Comparison of ENCODE assay signal across 27 mouse cellular contexts in the genomic region with DNA sequence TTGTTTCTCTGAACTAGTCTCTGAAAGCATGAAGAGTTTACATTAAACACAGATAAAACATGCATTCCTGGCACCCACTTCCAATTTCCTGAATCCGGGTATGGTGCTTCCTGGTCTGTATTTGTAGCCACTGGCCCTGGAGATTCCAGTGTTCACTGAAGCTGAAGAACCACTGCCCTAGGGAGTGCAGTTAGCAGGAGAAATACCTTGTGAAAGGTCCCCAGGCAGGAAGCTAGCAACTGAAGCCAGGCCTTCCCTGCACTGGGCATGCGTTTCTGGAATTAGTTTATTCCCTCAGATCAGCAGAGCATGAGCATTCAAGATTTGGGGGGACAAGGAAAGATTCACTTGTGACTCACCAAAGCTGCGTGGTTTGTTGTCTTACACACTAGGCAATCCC. TPM values are rescaled to one million over a fixed set of nuclear protein-coding genes. Genes with fewer than 3 reads are reported as not detected.
DNase-seq lines count a peak whose midpoint lies in the region; ATAC-seq lines count a peak whose summit lies in the region.
"Had no signal": no experiment of that assay in that cellular context is flagged by ENCODE, and none has a peak within 500 bp of the region (broad histone marks: within the 10 kb centered on the region; RNA-seq: fewer than 3 reads in every experiment).

No protein-coding gene starts in this region.

- H3K9ac ChIP-seq in kidney, embryonic 15.5 days: no peak overlapping the region
- H3K9ac ChIP-seq: forebrain, embryonic 13.5 days; forebrain, postnatal 0 days; hindbrain, embryonic 12.5 days had no signal

- no peaks in the 10 kb centered on the region for H3K9me3 ChIP-seq in kidney, embryonic 15.5 days (replicated peaks)
- H3K9me3 ChIP-seq: embryonic facial prominence, embryonic 10.5 days; forebrain, embryonic 13.5 days; G1E; hindbrain, embryonic 12.5 days had no signal

- peak; percentile 73; the same call in 1 of the 2 replicates for ATAC-seq in kidney, embryonic 15.5 days (replicated peaks; ENCODE audit: low FRiP score)
- ATAC-seq: CD4-positive, CD25-positive, alpha-beta regulatory T cell, adult 4 months; forebrain, embryonic 13.5 days; forebrain, postnatal 0 days; hindbrain, postnatal 0 days had no signal

- no peak overlapping the region for H3K4me2 ChIP-seq in kidney, embryonic 15.5 days
- H3K4me2 ChIP-seq: forebrain, embryonic 13.5 days; hindbrain, embryonic 12.5 days had no signal

- no peak overlapping the region for H3K4me3 ChIP-seq in kidney, embryonic 15.5 days (replicated peaks)
- H3K4me3 ChIP-seq: embryonic facial prominence, embryonic 10.5 days; forebrain, embryonic 13.5 days; hindbrain, embryonic 12.5 days had no signal

- 38% methylated on average over 3 of the region's 3 CpGs for WGBS in kidney, embryonic 15.5 days

- no peak overlapping the region for H3K27ac ChIP-seq in kidney, embryonic 15.5 days
- H3K27ac ChIP-seq: embryonic facial prominence, embryonic 10.5 days; forebrain, embryonic 13.5 days; hindbrain, embryonic 12.5 days; hindbrain, postnatal 0 days had no signal

- H3K36me3 ChIP-seq in kidney, embryonic 15.5 days: no peaks in the 10 kb centered on the region
- H3K36me3 ChIP-seq: embryonic facial prominence, embryonic 10.5 days; G1E; hindbrain, embryonic 12.5 days had no signal

- H3K27me3 ChIP-seq in kidney, embryonic 15.5 days: no peaks in the 10 kb centered on the region
- H3K27me3 ChIP-seq: forebrain, embryonic 13.5 days; hindbrain, embryonic 12.5 days had no signal

- H3K4me1 ChIP-seq in kidney, embryonic 15.5 days: 0 out of 2 replicates have a peak, but pooled peaks cover 4% of the 10 kb centered on the region
- H3K4me1 ChIP-seq: embryonic facial prominence, embryonic 10.5 days; forebrain, embryonic 13.5 days; hindbrain, embryonic 12.5 days had no signal

- no peak for DNase-seq in kidney, adult 8-10 months
- DNase-seq in 3T3-L1 (ENCODE audit: low read depth, low spot score): peak; percentile 37
- DNase-seq in Muller cell, postnatal 12 days (ENCODE audit: inconsistent ontology term): peak; percentile 45
- DNase-seq in kidney, postnatal 14 days: peak; percentile 22
- no peak for DNase-seq in gastrocnemius, adult 8-10 months (ENCODE audit: low spot score in 2 of 2)
- DNase-seq in left cerebral cortex, adult 11 months (ENCODE audit: low spot score): no peak
- DNase-seq: adrenal gland, adult 2 months; adrenal gland, postnatal 25 days; B cell, adult 2 months; cerebellum, adult 18-20 months; cerebellum, adult 9-11 months; cerebellum, postnatal 36 days; forebrain, postnatal 0 days; gastrocnemius, postnatal 36 days; heart, adult 11 months; heart, postnatal 10 days; heart, postnatal 4 days had no signal

RNA-seq across cellular contexts. Expression of gene Cldn16, which starts 8.8 kb away (rescaled TPM):
- polyA plus RNA-seq in kidney, embryonic 15.5 days (2015; fragmentation: Nextera tagmentation; extraction: Ambion mirVana): 4.4 and 4.9 TPM in 2 replicates
- not detected for total RNA-seq in gastrocnemius, adult 8-10 months (2022)
- total RNA-seq: adrenal gland, adult 2 months; adrenal gland, postnatal 25 days; forebrain, postnatal 0 days; G1E; gastrocnemius, adult 18-20 months; gastrocnemius, postnatal 36 days; heart, postnatal 10 days; heart, postnatal 4 days; hindbrain, postnatal 0 days had no signal
- polyA plus RNA-seq: adrenal gland, adult 2 months; CD4-positive, CD25-positive, alpha-beta regulatory T cell, adult 4 months; embryonic facial prominence, embryonic 10.5 days; embryonic facial prominence, embryonic 14.5 days; forebrain, embryonic 13.5 days; forebrain, postnatal 0 days; G1E; heart, embryonic 14.5 days; hindbrain, embryonic 12.5 days; hindbrain, postnatal 0 days had no signal

Comparison
In these comparisons a context has a peak if more than half of its experiments do, and no peak if none do; other contexts are left out.
1. DNase-seq: peak in 3T3-L1 (single experiment), Muller cell, postnatal 12 days (single experiment) and kidney, postnatal 14 days (single experiment); none in kidney, adult 8-10 months (0 of 2), gastrocnemius, adult 8-10 months (0 of 2) and left cerebral cortex, adult 11 months (single experiment).